Mouse (Mus musculus) megakaryocyte progenitor cell, adult 5-6 weeks (primary cell): Measurements from ENCODE around the gene Spaca4. TPM values are rescaled to one million over a fixed set of nuclear protein-coding genes. Genes with fewer than 3 reads are reported as not detected.

Experiments
- total RNA-seq, 2 experiments: library from RNA; stranded (forward) in 1 of 2; stranded (reverse) in 1 of 2; fragments of 157-497, 149-512 nt in 1 of 2; fragments of 200-1000 nt in 1 of 2; gene quantifications; 2 replicates each; pipeline versions ENCODE4 v1.2.3 to v1.2.4; 2015 to 2017

The Spaca4 gene
- total RNA-seq, 2 experiments from 2014 or later = not detected

Other genes starting within 250 kb of the Spaca4 start
Only the 30 nearest of the 32 such genes appear.
- 18.6 and 22.4 TPM in 2 replicates for gene Dhdh, start 237.0 kb downstream of the Spaca4 start, total RNA-seq (2015)
- gene Dhdh, start 237.0 kb downstream of the Spaca4 start, total RNA-seq (2017) = 18.1 and 20.7 TPM in 2 replicates
- gene Nucb1, start 215.4 kb downstream of the Spaca4 start, total RNA-seq (2015) = 112 and 114 TPM in 2 replicates
- gene Nucb1, start 215.4 kb downstream of the Spaca4 start, total RNA-seq (2017) = 387 and 408 TPM in 2 replicates
- gene Ppp1r15a, start 199.5 kb downstream of the Spaca4 start, total RNA-seq (2015) = 46.2 and 56.7 TPM in 2 replicates
- 70.0 and 90.7 TPM in 2 replicates for gene Ppp1r15a, start 199.5 kb downstream of the Spaca4 start, total RNA-seq (2017)
- 0.67 TPM in 1 of 2 replicates, not detected in the other for gene Plekha4, start 199.5 kb downstream of the Spaca4 start, total RNA-seq (2015)
- gene Plekha4, start 199.5 kb downstream of the Spaca4 start, total RNA-seq (2017) = 0.04 and 0.34 TPM in 2 replicates
- gene Hsd17b14, start 170.9 kb downstream of the Spaca4 start, total RNA-seq (2015) = 0.22 and 5.5 TPM in 2 replicates
- 1.2 and 8.2 TPM in 2 replicates for gene Hsd17b14, start 170.9 kb downstream of the Spaca4 start, total RNA-seq (2017)
- gene Bcat2, start 155.7 kb downstream of the Spaca4 start, total RNA-seq (2015) = 43.5 and 55.9 TPM in 2 replicates
- 37.0 and 44.0 TPM in 2 replicates for gene Bcat2, start 155.7 kb downstream of the Spaca4 start, total RNA-seq (2017)
- gene Fgf21, start 110.3 kb downstream of the Spaca4 start, total RNA-seq (2015) = not detected in 2 replicates
- not detected in 2 replicates for gene Fgf21, start 110.3 kb downstream of the Spaca4 start, total RNA-seq (2017)
- not detected in 2 replicates for gene Fut1, start 108.5 kb downstream of the Spaca4 start, total RNA-seq (2015)
- not detected in 2 replicates for gene Fut1, start 108.5 kb downstream of the Spaca4 start, total RNA-seq (2017)
- 0.32 TPM in 1 of 2 replicates, not detected in the other for gene Izumo1, start 104.0 kb downstream of the Spaca4 start, total RNA-seq (2015)
- gene Izumo1, start 104.0 kb downstream of the Spaca4 start, total RNA-seq (2017) = 0.24 TPM in 1 of 2 replicates, not detected in the other
- 0.10 TPM in 1 of 2 replicates, not detected in the other for gene Rasip1, start 98.3 kb downstream of the Spaca4 start, total RNA-seq (2015)
- 0.08 TPM in 1 of 2 replicates, not detected in the other for gene Rasip1, start 98.3 kb downstream of the Spaca4 start, total RNA-seq (2017)
- gene Mamstr, start 85.8 kb downstream of the Spaca4 start, total RNA-seq (2015) = 0.64 TPM in 1 of 2 replicates, not detected in the other
- gene Mamstr, start 85.8 kb downstream of the Spaca4 start, total RNA-seq (2017) = 0.12 TPM in 1 of 2 replicates, not detected in the other
- not detected in 2 replicates for gene Fut2, start 59.4 kb downstream of the Spaca4 start, total RNA-seq (2015)
- gene Fut2, start 59.4 kb downstream of the Spaca4 start, total RNA-seq (2017) = not detected in 2 replicates
- not detected in 2 replicates for gene Ntn5, start 41.8 kb downstream of the Spaca4 start, total RNA-seq (2015)
- gene Ntn5, start 41.8 kb downstream of the Spaca4 start, total RNA-seq (2017) = not detected in 2 replicates
- not detected in 2 replicates for gene Sec1, start 31.4 kb downstream of the Spaca4 start, total RNA-seq (2015)
- not detected in 2 replicates for gene Sec1, start 31.4 kb downstream of the Spaca4 start, total RNA-seq (2017)
- gene Car11, start 26.0 kb downstream of the Spaca4 start, total RNA-seq (2015) = not detected in 2 replicates
- gene Car11, start 26.0 kb downstream of the Spaca4 start, total RNA-seq (2017) = not detected in 2 replicates
- gene Dbp, start 20.7 kb downstream of the Spaca4 start, total RNA-seq (2015) = 3.6 and 5.6 TPM in 2 replicates
- 6.2 and 7.2 TPM in 2 replicates for gene Dbp, start 20.7 kb downstream of the Spaca4 start, total RNA-seq (2017)
- 1,825 and 1,988 TPM in 2 replicates for gene Rpl18, start 10.4 kb downstream of the Spaca4 start, total RNA-seq (2015)
- gene Rpl18, start 10.4 kb downstream of the Spaca4 start, total RNA-seq (2017) = 1,777 and 2,306 TPM in 2 replicates
- gene Sphk2, start 7.8 kb downstream of the Spaca4 start, total RNA-seq (2015) = 10.6 and 14.5 TPM in 2 replicates
- 9.8 and 10.2 TPM in 2 replicates for gene Sphk2, start 7.8 kb downstream of the Spaca4 start, total RNA-seq (2017)
- 0.54 and 0.78 TPM in 2 replicates for gene Fam83e, start 4.6 kb downstream of the Spaca4 start, total RNA-seq (2015)
- 0.37 and 0.51 TPM in 2 replicates for gene Fam83e, start 4.6 kb downstream of the Spaca4 start, total RNA-seq (2017)
- 0.07 TPM in 2 replicates for gene Lmtk3, start 57.9 kb upstream of the Spaca4 start, total RNA-seq (2015)
- not detected in 2 replicates for gene Lmtk3, start 57.9 kb upstream of the Spaca4 start, total RNA-seq (2017)
- gene Sult2b1, start 58.9 kb upstream of the Spaca4 start, total RNA-seq (2015) = 1.2 and 1.7 TPM in 2 replicates
- 1.9 and 6.4 TPM in 2 replicates for gene Sult2b1, start 58.9 kb upstream of the Spaca4 start, total RNA-seq (2017)
- gene Cyth2, start 88.8 kb upstream of the Spaca4 start, total RNA-seq (2015) = 17.9 and 26.3 TPM in 2 replicates
- gene Cyth2, start 88.8 kb upstream of the Spaca4 start, total RNA-seq (2017) = 32.4 and 34.5 TPM in 2 replicates
- 0.05 TPM in 2 replicates for gene Kcnj14, start 99.0 kb upstream of the Spaca4 start, total RNA-seq (2015)
- not detected in 2 replicates for gene Kcnj14, start 99.0 kb upstream of the Spaca4 start, total RNA-seq (2017)
- 22.6 and 25.1 TPM in 2 replicates for gene Grwd1, start 105.1 kb upstream of the Spaca4 start, total RNA-seq (2015)
- 24.2 and 26.9 TPM in 2 replicates for gene Grwd1, start 105.1 kb upstream of the Spaca4 start, total RNA-seq (2017)
- gene Kdelr1, start 147.0 kb upstream of the Spaca4 start, total RNA-seq (2015) = 113 and 145 TPM in 2 replicates
- gene Kdelr1, start 147.0 kb upstream of the Spaca4 start, total RNA-seq (2017) = 68.3 and 73.1 TPM in 2 replicates
- gene Grin2d, start 152.6 kb upstream of the Spaca4 start, total RNA-seq (2015) = not detected in 2 replicates
- gene Grin2d, start 152.6 kb upstream of the Spaca4 start, total RNA-seq (2017) = under 0.01 TPM in 1 of 2 replicates, not detected in the other
- gene Syngr4, start 170.9 kb upstream of the Spaca4 start, total RNA-seq (2015) = 1.3 and 1.5 TPM in 2 replicates
- gene Syngr4, start 170.9 kb upstream of the Spaca4 start, total RNA-seq (2017) = 2.1 TPM in 1 of 2 replicates, not detected in the other
- 5.3 TPM in 2 replicates for gene Tmem143, start 171.1 kb upstream of the Spaca4 start, total RNA-seq (2015)
- gene Tmem143, start 171.1 kb upstream of the Spaca4 start, total RNA-seq (2017) = 8.1 and 17.2 TPM in 2 replicates
- gene Emp3, start 195.6 kb upstream of the Spaca4 start, total RNA-seq (2015) = 238 and 280 TPM in 2 replicates
- gene Emp3, start 195.6 kb upstream of the Spaca4 start, total RNA-seq (2017) = 186 and 203 TPM in 2 replicates
- 0.99 and 2.0 TPM in 2 replicates for gene Ccdc114, start 198.3 kb upstream of the Spaca4 start, total RNA-seq (2015)
- 2.6 and 3.3 TPM in 2 replicates for gene Ccdc114, start 198.3 kb upstream of the Spaca4 start, total RNA-seq (2017)